Mouse (Mus musculus) c-Kit-positive CD71-positive TER-119-positive erythroid progenitor cells, embryonic 14.5 days (primary cell): ENCODE data around the gene Tex33.
A peak's percentile ranks its signal among the peaks of the same experiment; 100 is the strongest.

ENCODE experiments used
- DNase-seq: peaks from one replicate; pipeline ENCODE4 v3.0.0-alpha.2; 2013; ENCODE audit warnings: low spot score

The Tex33 gene

GRCm38 (mm10) chr15:78395478-78395962 lies at the start of gene Tex33:
Tex33 (minus strand) TSS chr15:78395912.
- no peak for DNase-seq

DNA sequence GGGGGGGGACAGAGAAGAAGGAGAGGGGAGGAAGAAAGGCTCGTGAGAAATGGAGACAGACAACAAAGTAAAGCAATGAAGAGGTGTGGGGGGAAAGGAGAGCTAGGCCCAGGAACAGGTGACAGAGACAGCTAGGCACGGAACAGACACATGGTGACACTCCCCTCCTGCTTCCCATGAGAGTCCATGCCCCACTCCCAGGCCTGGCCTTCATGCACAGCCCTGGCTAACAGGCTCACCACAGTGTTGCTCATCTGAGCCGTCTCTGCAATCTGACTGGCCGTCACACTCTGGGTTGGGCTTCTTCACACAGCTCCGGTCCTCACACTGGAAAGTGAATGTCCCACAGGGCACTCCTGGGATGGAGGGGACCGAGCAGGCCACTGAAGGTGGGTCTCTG lies 48.1 kb upstream of the Tex33 start:
- DNase-seq = no peak

- no peak for DNase-seq
Observed at GRCm38 (mm10) chr15:78442231-78442630, 46.5 kb upstream of the Tex33 start.

DNA sequence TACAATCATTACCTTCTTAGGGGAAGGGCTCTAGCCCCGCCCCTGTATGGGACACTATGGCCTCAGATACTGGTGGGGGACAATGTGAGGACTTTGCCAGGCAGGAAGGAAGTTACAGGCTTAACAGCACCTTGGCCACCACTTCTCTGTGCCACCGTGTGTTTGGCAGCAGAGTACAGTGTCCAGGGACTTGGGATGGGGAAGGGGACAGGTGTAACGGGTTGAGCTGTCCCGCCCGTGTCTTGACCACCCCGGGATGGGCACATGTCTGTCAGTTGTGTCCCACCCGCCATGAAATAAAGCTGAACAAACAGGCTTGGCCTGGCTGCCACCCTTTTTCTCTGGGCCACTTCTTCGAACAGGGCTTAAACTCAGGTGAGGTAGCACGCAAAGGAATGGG lies 43.3 kb upstream of the Tex33 start:
- DNase-seq = no peak

DNA sequence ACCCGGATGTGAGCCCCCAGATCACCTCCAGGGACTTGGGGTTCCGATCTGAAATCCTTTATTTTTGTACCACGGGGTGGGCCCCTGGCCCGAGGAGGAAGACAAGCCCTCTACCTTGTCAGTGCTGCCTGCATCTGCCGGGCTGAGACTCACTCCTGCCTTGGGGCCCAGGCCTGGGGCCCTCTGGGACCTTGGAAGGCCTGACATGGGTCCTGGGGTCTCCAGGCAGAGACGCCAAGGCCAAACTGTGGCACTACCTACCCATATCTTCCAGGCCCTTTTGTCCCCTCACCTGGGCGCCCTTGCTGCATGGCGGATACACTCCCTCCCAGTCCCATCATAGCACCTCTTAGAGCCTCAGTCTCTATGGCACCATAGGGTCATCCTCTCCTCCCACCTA lies 42.8 kb upstream of the Tex33 start:
- no peak for DNase-seq

DNA sequence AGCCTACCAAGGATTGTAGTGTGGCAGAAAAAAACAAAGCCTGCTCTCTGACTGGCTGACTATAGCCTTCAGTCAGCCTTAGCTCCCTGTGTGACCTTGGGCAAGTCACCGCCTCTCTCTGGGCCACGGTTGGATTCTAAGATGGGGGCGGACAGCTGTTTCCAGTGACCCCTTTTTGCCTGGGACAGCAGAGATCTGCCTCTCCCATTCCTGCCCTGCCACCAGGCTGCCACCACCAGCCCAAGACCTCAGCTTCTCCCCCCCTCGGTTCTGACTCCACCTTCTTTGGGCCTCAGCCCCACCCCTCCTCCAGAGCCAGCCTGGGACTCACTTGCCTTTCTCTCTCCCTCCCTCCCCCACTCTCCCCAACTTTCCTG lies 42.3 kb upstream of the Tex33 start:
- DNase-seq = no peak

GRCm38 (mm10) chr15:78437237-78438017 lies 41.7 kb upstream of the Tex33 start:
- no peak for DNase-seq

- DNase-seq = no peak
Observed at GRCm38 (mm10) chr15:78436380-78437192, 40.9 kb upstream of the Tex33 start.

GRCm38 (mm10) chr15:78435681-78436080 lies 40.0 kb upstream of the Tex33 start:
- DNase-seq = no peak

GRCm38 (mm10) chr15:78434896-78435520 lies 39.3 kb upstream of the Tex33 start:
- DNase-seq = no peak

GRCm38 (mm10) chr15:78431541-78432121 lies 35.9 kb upstream of the Tex33 start:
- DNase-seq = no peak

DNA sequence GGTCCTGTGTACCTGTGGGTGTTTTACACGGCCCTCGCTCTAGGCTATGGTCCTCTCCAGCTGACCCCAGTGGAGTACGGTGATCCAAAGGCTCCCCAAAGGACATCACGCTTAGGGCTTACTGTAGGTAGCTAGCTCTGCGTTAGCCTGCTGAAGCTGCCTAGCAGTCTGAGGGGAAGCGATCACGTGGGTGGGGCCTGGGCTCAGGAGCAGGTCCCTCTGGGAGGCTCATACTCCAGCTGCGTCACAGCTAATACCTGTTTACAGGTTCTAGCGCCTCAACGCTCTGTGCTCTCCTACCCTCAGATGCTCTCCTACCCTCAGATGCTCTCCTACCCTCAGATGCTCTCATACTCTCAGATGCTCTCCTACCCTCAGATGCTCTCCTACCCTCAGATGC lies 35.2 kb upstream of the Tex33 start:
- DNase-seq = no peak

DNA sequence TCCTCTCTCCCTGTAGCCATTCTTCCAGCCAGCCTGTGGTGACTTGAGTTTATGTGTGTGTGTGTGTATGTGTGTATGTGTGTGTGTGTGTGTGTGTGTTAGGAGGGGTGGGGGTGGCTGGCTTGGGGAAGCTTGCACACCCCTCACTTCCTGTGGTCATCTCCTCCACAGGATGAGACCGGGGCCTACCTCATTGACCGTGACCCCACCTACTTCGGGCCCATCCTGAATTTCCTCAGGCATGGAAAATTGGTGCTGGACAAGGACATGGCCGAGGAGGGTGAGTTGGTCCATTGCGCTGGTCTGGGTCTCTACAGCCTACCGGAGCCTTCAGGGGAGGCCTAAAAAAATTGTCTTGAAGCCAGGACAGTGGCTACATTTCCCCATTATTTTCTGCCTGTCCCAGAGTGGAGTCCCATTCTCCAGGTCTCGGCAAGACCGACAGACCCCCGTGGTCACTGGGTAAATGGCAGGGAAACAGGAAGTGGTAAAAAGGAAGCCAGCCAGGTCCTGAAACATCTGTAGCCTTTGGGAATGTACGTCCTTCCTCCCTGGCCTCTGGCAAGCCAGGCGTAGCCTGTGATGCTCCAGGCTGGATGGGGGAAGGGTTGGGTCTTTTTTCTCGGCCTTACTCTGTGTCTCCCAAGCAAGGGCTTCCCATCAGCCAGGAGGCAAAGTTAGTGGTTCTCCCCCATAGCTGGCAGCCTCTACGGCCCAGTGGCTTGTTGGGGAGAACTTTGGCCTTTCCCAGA lies 34.3 kb upstream of the Tex33 start:
- no peak for DNase-seq

DNA sequence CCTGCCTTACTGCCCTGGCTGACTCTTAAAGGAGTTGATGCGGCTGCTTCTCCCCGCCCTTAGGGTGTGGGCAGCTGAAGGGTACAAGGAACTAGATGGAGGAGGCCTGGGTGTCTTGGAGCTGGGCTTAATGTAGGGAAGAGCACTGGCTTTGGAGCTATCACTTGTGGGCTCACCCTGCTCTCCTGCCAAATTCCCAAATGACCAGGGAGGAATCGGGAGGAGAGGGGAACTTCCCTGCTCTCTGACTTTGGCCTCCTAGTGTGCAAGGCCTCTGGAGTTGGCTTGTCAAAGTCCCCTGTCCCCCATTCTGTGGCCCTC lies 33.4 kb upstream of the Tex33 start:
- DNase-seq = no peak

DNA sequence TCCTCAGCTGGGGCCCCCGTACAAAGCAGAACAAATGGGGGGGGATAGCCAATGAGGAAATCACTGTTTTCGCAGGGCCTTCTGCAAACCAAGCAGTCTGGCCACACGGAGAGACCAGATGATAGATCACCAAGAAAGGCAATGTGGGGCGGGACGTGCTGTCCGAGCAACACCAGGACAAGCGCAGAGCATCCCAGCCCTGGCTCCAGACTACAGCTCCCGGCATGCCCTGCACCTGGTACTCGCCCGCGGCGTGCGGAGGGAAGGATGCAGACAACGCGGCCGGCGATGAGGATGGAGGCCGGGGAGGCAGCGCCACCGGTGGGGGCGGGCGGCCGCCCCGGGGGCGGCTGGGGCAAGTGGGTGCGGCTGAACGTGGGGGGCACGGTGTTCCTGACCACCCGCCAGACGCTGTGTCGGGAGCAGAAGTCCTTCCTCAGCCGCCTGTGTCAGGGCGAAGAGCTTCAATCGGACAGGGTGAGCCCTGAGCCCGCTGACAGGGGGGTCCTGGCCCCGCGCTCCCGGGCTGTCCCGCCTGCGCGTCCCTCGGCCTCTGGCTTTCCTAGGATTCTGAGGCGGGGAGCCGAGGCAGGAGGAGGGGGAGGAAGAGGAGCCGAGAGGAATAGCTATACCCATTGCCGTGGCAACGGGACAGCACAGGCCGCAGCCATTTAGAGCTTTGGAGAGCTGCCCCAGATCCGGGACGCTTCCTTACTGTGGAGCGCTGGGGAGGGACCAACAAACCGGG lies 32.9 kb upstream of the Tex33 start, which contains the start of gene Kctd17:
TSS of gene Kctd17 (plus strand) at position 174 of the 748 bp plus-strand sequence.
- DNase-seq = no peak

DNA sequence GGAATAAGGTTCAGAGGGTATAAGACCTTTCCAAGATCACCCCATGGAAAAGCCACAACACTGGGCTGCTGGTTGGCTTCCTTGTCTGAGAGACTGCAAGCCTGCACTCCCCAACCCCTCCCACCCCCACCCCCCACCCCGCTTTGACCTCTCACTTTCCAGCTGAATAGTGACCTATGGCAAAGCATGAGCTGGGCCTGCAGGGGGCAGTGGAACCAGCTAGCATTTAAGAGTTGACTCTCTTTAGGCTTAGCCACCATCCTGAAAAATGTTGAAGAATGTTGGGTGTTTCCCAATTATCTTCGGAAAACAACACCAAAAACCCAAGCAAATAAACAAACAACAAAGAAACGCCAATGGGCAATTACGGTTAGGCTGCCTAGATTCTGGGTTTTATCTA lies 29.5 kb upstream of the Tex33 start:
- no peak for DNase-seq

DNA sequence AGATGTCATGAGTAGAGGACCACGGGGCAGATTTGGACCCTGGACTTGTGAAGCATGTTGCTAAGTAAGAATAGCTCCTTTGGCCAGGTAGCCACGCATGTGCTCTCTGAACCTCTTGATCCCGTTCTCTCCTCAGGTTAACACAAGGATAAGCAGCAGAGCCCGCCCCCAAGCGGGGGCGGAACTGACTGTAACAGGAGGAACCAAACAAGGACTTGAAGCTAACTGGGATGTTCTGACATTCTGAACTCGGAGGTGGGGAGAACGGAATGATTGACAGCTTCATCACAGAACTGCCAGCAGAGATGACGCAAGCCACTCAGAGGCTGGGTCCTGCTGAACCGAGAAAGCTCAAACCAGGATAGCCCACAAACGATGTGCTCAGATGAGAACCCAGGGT lies 28.8 kb upstream of the Tex33 start:
- DNase-seq = no peak

GRCm38 (mm10) chr15:78422046-78422956 lies 26.6 kb upstream of the Tex33 start:
- DNase-seq = peak; percentile 84

DNA sequence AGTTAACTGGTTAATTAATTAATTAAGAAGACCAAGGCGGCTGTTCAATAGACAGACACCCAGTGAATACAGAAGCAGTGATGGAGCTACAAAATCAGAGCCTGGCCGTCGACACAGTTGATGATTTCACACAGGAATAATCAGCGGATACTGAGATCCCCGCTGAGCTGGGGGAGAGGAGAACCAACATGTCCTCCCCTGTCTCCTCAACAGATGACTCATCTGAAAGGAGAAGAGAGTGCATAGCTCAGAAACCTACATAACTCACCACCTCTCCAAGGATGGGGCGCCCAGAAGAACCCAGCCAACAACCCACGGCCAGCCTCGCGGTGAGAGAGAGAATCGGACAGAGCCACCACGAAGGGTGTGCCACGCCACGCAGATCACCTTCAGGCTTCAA lies 24.7 kb upstream of the Tex33 start:
- DNase-seq = no peak

- DNase-seq = no peak
Observed at GRCm38 (mm10) chr15:78416937-78417336, 21.2 kb upstream of the Tex33 start.
